Mouse (Mus musculus): ENCODE results near the gene Abhd5.

DNA sequence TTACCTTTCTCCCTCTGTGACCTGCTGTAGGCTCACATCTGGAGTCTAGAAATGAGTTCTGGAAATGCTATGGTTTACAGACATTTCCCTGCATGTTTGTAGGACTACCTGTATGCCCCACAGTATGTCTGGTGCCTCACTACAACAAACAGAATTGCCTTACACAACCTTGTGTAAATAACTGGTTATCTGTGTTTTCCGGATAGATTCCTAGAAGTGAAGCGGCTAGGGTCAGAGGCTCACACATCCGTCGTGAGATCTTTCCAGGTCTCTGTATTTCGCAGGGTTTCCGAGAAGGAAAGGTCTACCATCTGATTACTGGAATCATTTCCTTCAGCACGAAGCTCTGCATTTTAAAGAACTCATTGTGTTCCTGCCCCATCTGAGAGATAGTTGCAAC, 34.8 kb upstream of the Abhd5 start:
- TF ChIP-seq CTCF (IDR thresholded peaks at IDR 0.05; ENCODE audit: low read depth) = no peak
- TF ChIP-seq EP300 (IDR thresholded peaks at IDR 0.05; ENCODE audit: low read depth) = no peak

Data from heart, postnatal 0 days (tissue).